Mouse (Mus musculus) cerebellum, postnatal 14 days (tissue): ENCODE results near the gene Rnf141.

Experiments used
- DNase-seq, 2 experiments: peaks; one replicate each; pipeline ENCODE4 v3.0.0; 2021; ENCODE audit warnings: mixed read lengths in 2 of 2

Gene Rnf141

GRCm38 (mm10) chr7:110756440-110756839, 87.8 kb downstream of the Rnf141 start:
- DNase-seq: no peak

DNA sequence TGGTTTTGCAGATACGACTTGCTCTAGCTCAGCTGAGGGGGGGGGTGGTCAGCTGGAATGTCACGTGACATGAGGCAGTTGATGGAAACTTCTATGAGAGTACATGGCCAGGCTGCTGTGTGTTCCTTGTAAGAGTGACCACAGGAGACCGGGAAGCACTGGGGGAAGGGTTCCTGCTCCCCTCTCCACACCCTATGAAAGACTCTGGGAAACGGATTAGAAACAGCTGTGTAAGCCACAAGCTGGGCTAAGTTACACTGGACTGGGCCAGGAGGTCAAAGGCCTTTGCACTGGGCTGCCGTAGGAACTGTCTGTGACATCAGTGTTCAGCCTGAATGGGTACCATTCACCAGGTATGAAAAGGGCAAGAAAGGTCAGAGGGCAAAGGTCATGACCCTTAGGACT, 90.3 kb downstream of the Rnf141 start:
- no peak for DNase-seq

DNA sequence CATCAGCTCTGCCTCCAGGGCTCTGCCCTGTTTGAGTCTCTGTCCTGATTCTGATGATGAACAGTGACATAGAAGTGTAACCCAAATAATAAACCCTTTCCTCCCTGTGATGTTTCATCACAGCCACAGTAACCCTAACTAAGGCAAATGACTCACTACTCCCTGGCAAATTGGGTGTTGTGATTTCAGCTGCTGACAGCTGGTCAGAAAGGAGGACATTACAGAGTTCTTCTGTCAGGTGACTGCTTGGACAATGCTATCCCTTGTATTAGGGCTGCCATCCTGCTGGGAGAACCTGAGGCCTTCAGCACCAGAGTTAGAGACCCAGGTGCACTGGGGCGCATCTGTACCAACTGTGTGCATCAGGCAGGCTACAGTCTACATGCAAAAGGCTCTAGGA, 90.9 kb downstream of the Rnf141 start:
- no peak for DNase-seq

DNA sequence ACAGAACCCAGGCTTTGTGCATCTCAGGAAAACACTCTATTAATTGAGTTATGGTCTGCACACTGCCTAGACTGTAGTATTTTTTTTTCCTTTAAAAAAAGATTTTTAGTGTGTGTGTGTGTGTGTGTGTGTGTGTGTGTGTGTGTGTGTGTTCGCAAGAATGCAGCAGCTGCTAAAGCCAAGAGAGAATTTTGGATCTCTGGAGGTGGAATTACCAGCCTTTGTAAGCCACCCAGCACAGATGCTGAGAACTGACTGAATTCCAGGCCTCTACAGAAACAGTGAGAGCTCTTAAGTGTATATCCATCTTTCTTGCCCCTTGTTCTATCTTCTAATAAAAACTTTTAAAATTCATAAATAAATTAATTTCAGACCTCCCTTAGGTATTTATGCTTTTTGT, 92.6 kb downstream of the Rnf141 start:
- DNase-seq: no peak

- no peak for DNase-seq
These were observed 93.4 kb downstream of the Rnf141 start for GRCm38 (mm10) chr7:110750834-110751233.
